Comparison of ENCODE assay signal across 9 mouse cellular contexts in the genomic region with DNA sequence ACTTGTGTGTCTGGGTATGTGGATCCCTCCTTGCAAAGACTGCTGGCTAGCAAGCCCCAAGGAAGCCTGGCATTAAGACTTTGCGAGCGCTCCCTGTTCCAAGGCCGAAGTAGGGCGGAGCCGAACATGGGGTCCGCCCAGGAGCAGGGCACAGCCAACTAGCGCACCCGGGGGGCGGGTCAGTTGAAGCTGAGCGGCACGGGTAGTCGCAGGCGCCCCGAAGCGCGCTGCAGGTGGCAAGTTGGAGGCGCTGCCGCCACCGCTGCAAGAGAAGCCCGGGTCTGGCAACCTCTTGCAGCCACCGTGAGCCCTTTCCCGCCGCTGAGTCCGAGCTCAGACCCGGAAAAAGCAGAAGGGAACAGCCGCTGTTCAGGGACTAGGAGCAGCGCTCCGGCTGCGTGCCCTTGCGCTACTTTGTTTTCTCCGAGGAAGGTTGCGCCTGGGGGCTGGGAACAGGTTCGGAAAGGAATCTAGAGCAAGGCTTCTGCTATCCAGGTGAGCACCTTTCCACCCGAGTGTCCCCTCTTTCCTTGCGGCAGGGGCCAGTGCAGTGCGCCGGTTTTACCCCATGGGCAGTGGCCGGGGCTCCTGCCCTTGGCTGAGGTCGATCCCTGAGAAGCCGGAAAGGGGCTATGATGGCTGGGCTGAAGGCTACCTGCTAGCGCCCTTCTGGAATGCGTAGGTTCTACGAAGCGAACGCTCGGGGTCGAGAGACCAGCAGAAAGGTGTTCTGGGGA. TPM values are rescaled to one million over a fixed set of nuclear protein-coding genes. Genes with fewer than 3 reads are reported as not detected.
DNase-seq lines count a peak whose midpoint lies in the region; ATAC-seq lines count a peak whose summit lies in the region.
"Had no signal": no experiment of that assay in that cellular context is flagged by ENCODE, and none has a peak within 500 bp of the region (broad histone marks: within the 10 kb centered on the region; RNA-seq: fewer than 3 reads in every experiment).

Epb41l3 (plus strand) TSS at position 183 of the 737 bp plus-strand sequence.

- H3K27ac ChIP-seq in liver, embryonic 13.5 days: no peak within 1 kb of the TSS
- H3K27ac ChIP-seq in neural tube, embryonic 12.5 days: no peak within 1 kb of the TSS

- peak; percentile 74 for DNase-seq in ES-CJ7 (ENCODE audit: low read depth, low spot score)
- peak; percentile 90 for DNase-seq in cerebellum, adult 8-10 months
- DNase-seq in forelimb bud, embryonic 11.5 days (ENCODE audit: low read depth, low spot score): peak; percentile 68
- DNase-seq in heart, postnatal 25 days (ENCODE audit: low spot score): peak; percentile 23
- DNase-seq in large intestine, adult 2 months (ENCODE audit: low read depth, low spot score): peak; percentile 78
- DNase-seq in liver, embryonic 13.5 days: peak; percentile 1
- peak; percentile 41 for DNase-seq in urinary bladder, adult 2 months (ENCODE audit: low spot score)

- no peak within 1 kb of the TSS for H3K9ac ChIP-seq in liver, embryonic 13.5 days
- H3K9ac ChIP-seq in neural tube, embryonic 12.5 days: peak within 1 kb of the TSS; percentile 48

- peaks cover 42% of the 10 kb centered on the region for H3K27me3 ChIP-seq in liver, embryonic 13.5 days
- peaks cover 40% of the 10 kb centered on the region for H3K27me3 ChIP-seq in neural tube, embryonic 12.5 days (replicated peaks)

- intact Hi-C loops in heart, postnatal 25 days (cut with DNase I): no loop called here

- H3K4me1 ChIP-seq in liver, embryonic 13.5 days (replicated peaks): no peaks in the 10 kb centered on the region; the same call in 1 of the 2 replicates
- H3K4me1 ChIP-seq in neural tube, embryonic 12.5 days: peaks cover 16% of the 10 kb centered on the region

- H3K4me2 ChIP-seq in liver, embryonic 13.5 days: peak within 1 kb of the TSS; percentile 69
- H3K4me2 ChIP-seq in neural tube, embryonic 12.5 days (replicated peaks): peak within 1 kb of the TSS; percentile 99

- H3K9me3 ChIP-seq in liver, embryonic 13.5 days (replicated peaks): no peaks in the 10 kb centered on the region
- no peaks in the 10 kb centered on the region for H3K9me3 ChIP-seq in neural tube, embryonic 12.5 days

- 0 out of 2 replicates have a peak, but pooled peaks have one; percentile 43 for ATAC-seq in liver, embryonic 13.5 days (ENCODE audit: low read depth)
- peak; percentile 88 for ATAC-seq in neural tube, embryonic 12.5 days (ENCODE audit: low FRiP score, low read depth)

- peak within 1 kb of the TSS; percentile 48 for H3K4me3 ChIP-seq in liver, embryonic 13.5 days (replicated peaks)
- H3K4me3 ChIP-seq in neural tube, embryonic 12.5 days: peak within 1 kb of the TSS; percentile 51

- under 1% methylated on average over 47 of the region's 47 CpGs for WGBS in large intestine, adult 2 months
- WGBS in liver, embryonic 13.5 days (ENCODE audit: insufficient replicate concordance): 1% methylated on average over 46 of the region's 47 CpGs
- WGBS in neural tube, embryonic 12.5 days: under 1% methylated on average over 47 of the region's 47 CpGs

- H3K36me3 ChIP-seq in liver, embryonic 13.5 days: no peaks in the 10 kb centered on the region
- no peaks in the 10 kb centered on the region for H3K36me3 ChIP-seq in neural tube, embryonic 12.5 days

RNA-seq across cellular contexts. Expression of gene Epb41l3, which starts in this region (rescaled TPM):
- 10 to 100 TPM; 14.7 to 15.5 TPM for total RNA-seq in heart, postnatal 25 days (2021)
- polyA plus RNA-seq in large intestine, adult 2 months (2012; rRNA removed): 37.9 and 163 TPM in 2 replicates
- 8.1 and 10.2 TPM in 2 replicates for polyA plus RNA-seq in liver, embryonic 13.5 days (2015; fragmentation: Nextera tagmentation; extraction: Ambion mirVana)
- polyA plus RNA-seq in neural tube, embryonic 12.5 days (2016; fragmentation: Nextera tagmentation; extraction: Ambion mirVana): 97.8 and 117 TPM in 2 replicates
- polyA plus RNA-seq in urinary bladder, adult 2 months (2012; rRNA removed): 8.7 and 14.9 TPM in 2 replicates
- total RNA-seq: MEL had no signal

Comparison
In these comparisons a context has a peak if more than half of its experiments do, and no peak if none do; other contexts are left out.
1. DNase-seq: peak in every context shown above with its lines; median percentile 90 in cerebellum, adult 8-10 months; 78 in large intestine, adult 2 months; 74 in ES-CJ7; 68 in forelimb bud, embryonic 11.5 days; 41 in urinary bladder, adult 2 months; 23 in heart, postnatal 25 days; 1 in liver, embryonic 13.5 days.